Mouse (Mus musculus) myocyte (in vitro differentiated cells): Measurements from ENCODE around the gene Twist2.

Experiments
- E2F4 ChIP-seq: IDR thresholded peaks from one replicate; pipeline ENCODE4 v1.6.1; 2011; ENCODE audit warnings: mild to moderate bottlenecking, control low read depth, moderate library complexity; ENCODE audit not compliant: insufficient read depth
- MAX ChIP-seq: IDR thresholded peaks from one replicate; pipeline ENCODE4 v1.6.1; 2011; ENCODE audit warnings: low read depth, mild to moderate bottlenecking, control low read depth
- MYOD1 ChIP-seq, 3 experiments: IDR thresholded peaks; one replicate each; pipeline ENCODE4 v1.6.1; 2011; ENCODE audit warnings: control low read depth in 2 of 3, low read depth in 2 of 3, mild to moderate bottlenecking in 2 of 3, moderate library complexity in 1 of 3; ENCODE audit not compliant: insufficient read length in 2 of 3, control insufficient read depth in 1 of 3
- MYOG ChIP-seq, 3 experiments: IDR thresholded peaks; one replicate each; pipeline ENCODE4 v1.6.1; 2011; ENCODE audit warnings: control low read depth in 2 of 3, low read depth in 2 of 3, mild to moderate bottlenecking in 2 of 3; ENCODE audit not compliant: insufficient read length in 2 of 3, control insufficient read depth in 1 of 3, insufficient read depth in 1 of 3
- POLR2A ChIP-seq: IDR thresholded peaks from one replicate; pipeline ENCODE4 v1.6.1; 2011; ENCODE audit warnings: low read depth, mild to moderate bottlenecking, control low read depth, moderate library complexity; ENCODE audit not compliant: insufficient read length
- POLR2AphosphoS2 ChIP-seq: IDR thresholded peaks from one replicate; pipeline ENCODE4 v1.6.1; 2011; ENCODE audit warnings: low read depth, control low read depth; ENCODE audit not compliant: insufficient read length
- SRF ChIP-seq: IDR thresholded peaks from one replicate; pipeline ENCODE4 v1.6.1; 2011; ENCODE audit warnings: low read depth; ENCODE audit not compliant: control insufficient read depth, insufficient read length
- TCF12 ChIP-seq: IDR thresholded peaks from one replicate; pipeline ENCODE4 v1.6.1; 2011; ENCODE audit warnings: mild to moderate bottlenecking, control low read depth; ENCODE audit not compliant: poor library complexity, insufficient read depth, severe bottlenecking
- USF1 ChIP-seq: IDR thresholded peaks from one replicate; pipeline ENCODE4 v1.6.1; 2011; ENCODE audit warnings: low read depth, mild to moderate bottlenecking, control low read depth, moderate library complexity

DNA sequence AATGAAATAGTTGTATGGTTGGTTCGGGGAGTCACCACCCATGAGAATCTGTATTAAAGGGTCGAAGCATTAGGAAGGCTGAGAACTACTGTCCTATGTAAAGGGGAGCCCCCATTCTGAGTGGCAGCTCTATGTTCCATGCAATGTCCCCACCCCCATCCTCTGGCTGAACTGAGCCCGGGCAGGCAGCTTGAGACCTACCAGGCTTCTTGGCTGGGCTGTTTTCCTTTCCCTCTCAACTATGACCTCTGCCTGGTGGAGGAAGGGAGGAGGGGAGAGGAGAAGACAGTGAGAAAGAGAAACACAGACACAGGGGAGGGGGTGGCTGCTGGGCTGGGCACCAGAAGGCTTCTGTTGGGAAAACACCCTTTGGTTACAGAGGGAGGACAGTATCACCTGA, 1.9 kb upstream of the Twist2 start:
- TF ChIP-seq POLR2A = no peak
- TF ChIP-seq SRF = no peak
- TF ChIP-seq E2F4 = no peak
- TF ChIP-seq POLR2AphosphoS2 = no peak
- no peak for TF ChIP-seq TCF12
- TF ChIP-seq USF1 = no peak
- no peak for TF ChIP-seq MYOD1 (IDR thresholded peaks at IDR 0.05; ENCODE audit: control insufficient read depth in 1 of 3, insufficient read length in 2 of 3, low read depth in 2 of 3)
- no peak for TF ChIP-seq MAX
- no peak for TF ChIP-seq MYOG (IDR thresholded peaks at IDR 0.05; ENCODE audit: control insufficient read depth in 1 of 3, insufficient read depth in 1 of 3, insufficient read length in 2 of 3, low read depth in 2 of 3)
